Mouse (Mus musculus) forebrain, embryonic 16.5 days (tissue): ENCODE measurements around the gene Gpr139. TPM values are rescaled to one million over a fixed set of nuclear protein-coding genes. Genes with fewer than 3 reads are reported as not detected.

Source experiments
- ATAC-seq: fragments of 200-750 bp; cut with Nextera tagmentation; 2 replicates; pipeline ENCODE4 v1.8.0; 2017; ENCODE audit warnings: mild to moderate bottlenecking, moderate library complexity
- H3K27ac ChIP-seq: fragments of 300-500 bp; sonication (generic); 2 replicates; pipeline ENCODE4 v1.5.1; 2014; ENCODE audit warnings: low read length, control low read depth
- H3K27me3 ChIP-seq: fragments of 300-500 bp; sonication (generic); replicated peaks from 2 replicates; pipeline ENCODE4 v1.6.1; 2014; ENCODE audit warnings: low read length; ENCODE audit not compliant: control insufficient read depth, insufficient read depth
- H3K36me3 ChIP-seq: fragments of 300-500 bp; sonication (generic); 2 replicates; pipeline ENCODE4 v1.6.1; 2014; ENCODE audit not compliant: control insufficient read depth, insufficient read depth
- H3K4me1 ChIP-seq: fragments of 300-500 bp; sonication (generic); replicated peaks from 2 replicates; pipeline ENCODE4 v1.6.1; 2014; ENCODE audit warnings: low read length; ENCODE audit not compliant: control insufficient read depth, insufficient read depth
- H3K4me2 ChIP-seq: fragments of 300-500 bp; sonication (generic); 2 replicates; pipeline ENCODE4 v1.6.1; 2014; ENCODE audit warnings: mild to moderate bottlenecking, low read length, control low read depth
- H3K4me3 ChIP-seq: fragments of 300-500 bp; sonication (generic); replicated peaks from 2 replicates; pipeline ENCODE4 v1.5.1; 2014; ENCODE audit warnings: mild to moderate bottlenecking, low read length, control low read depth
- H3K9ac ChIP-seq: fragments of 300-500 bp; sonication (generic); replicated peaks from 2 replicates; pipeline ENCODE4 v1.6.1; 2014; ENCODE audit warnings: low read depth, low read length, control low read depth
- H3K9me3 ChIP-seq: fragments of 300-500 bp; sonication (generic); 2 replicates; pipeline ENCODE4 v1.6.1; 2016; ENCODE audit warnings: low read length; ENCODE audit not compliant: control insufficient read depth
- WGBS: fragments of 180-500 bp; shearing (Covaris S2); extraction: QIAGEN DNeasy Blood & Tissue Kit; methylation state at CpG from one replicate; pipeline ENCODE4 v1.1.7; 2014; 5-methylcytosine and 5-hydroxymethylcytosine counted together
- polyA plus RNA-seq: library from polyadenylated mRNA; unstranded; fragments of >200 nt; fragmentation: Nextera tagmentation; extraction: Ambion mirVana; gene quantifications from 2 replicates; pipeline ENCODE4 v1.2.1, GENCODE M21; 2015

The Gpr139 gene
- 4.6 and 5.4 TPM in 2 replicates for polyA plus RNA-seq

GRCm38 (mm10) chr7:119184341-119185143 is at the start of gene Gpr139:
Gene Gpr139 (minus strand): TSS chr7:119184603.
- Histone ChIP-seq H3K9me3 (no peaks in the 10 kb centered on the region), H3K4me3 (peak within 1 kb of the TSS; percentile 55), H3K4me2 (peak within 1 kb of the TSS; percentile 74), H3K9ac (peak within 1 kb of the TSS; percentile 68), H3K27me3 (peaks cover 7% of the 10 kb centered on the region; the same call in 1 of the 2 replicates), H3K4me1 (peaks cover 12% of the 10 kb centered on the region; the same call in 1 of the 2 replicates), H3K27ac (peak within 1 kb of the TSS; percentile 33), H3K36me3 (no peaks in the 10 kb centered on the region)
- peak; percentile 94 for ATAC-seq
- 0% methylated on average over 47 of the region's 47 CpGs for WGBS

DNA sequence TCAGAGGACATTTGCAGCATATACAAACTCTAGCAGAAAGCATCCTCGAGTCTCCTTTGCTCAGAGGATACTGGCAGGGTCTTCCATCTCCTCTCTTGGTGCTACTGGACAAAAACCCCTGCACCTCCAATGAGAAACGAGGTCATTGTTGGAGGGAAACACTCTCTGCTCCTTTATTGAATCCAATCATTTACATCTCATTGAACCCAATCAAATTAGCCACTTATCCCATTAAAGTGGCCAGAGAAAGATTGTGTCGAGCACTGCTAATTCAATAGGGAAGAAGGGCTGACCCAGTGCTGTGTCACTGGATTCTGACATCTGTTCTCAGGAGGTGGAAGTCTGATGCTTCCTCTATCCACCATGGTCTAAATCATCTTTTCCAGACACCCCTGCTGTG is 46.6 kb upstream of the Gpr139 start:
- Histone ChIP-seq H3K36me3 (no peaks in the 10 kb centered on the region), H3K27ac (no peak overlapping the region), H3K4me1 (0 out of 2 replicates have a peak, but pooled peaks cover 2% of the 10 kb centered on the region), H3K9me3 (no peaks in the 10 kb centered on the region), H3K9ac (no peak overlapping the region), H3K4me2 (no peak overlapping the region), H3K27me3 (no peaks in the 10 kb centered on the region), H3K4me3 (no peak overlapping the region)
- WGBS = 2% methylated on average over 3 of the region's 3 CpGs
- ATAC-seq = no peak

- H3K27me3 ChIP-seq = no peaks in the 10 kb centered on the region
- H3K9ac ChIP-seq = no peak overlapping the region
- no peak overlapping the region for H3K4me3 ChIP-seq
- no peaks in the 10 kb centered on the region for H3K9me3 ChIP-seq
- H3K4me2 ChIP-seq = no peak overlapping the region
- WGBS = 91% methylated on average over 4 of the region's 4 CpGs
- no peaks in the 10 kb centered on the region for H3K36me3 ChIP-seq
- H3K27ac ChIP-seq = no peak overlapping the region
- H3K4me1 ChIP-seq = no peaks in the 10 kb centered on the region
- no peak for ATAC-seq
These were observed 38.3 kb upstream of the Gpr139 start for GRCm38 (mm10) chr7:119222706-119223105.

- Histone ChIP-seq H3K27ac (no peak overlapping the region), H3K4me3 (no peak overlapping the region), H3K36me3 (no peaks in the 10 kb centered on the region), H3K4me1 (no peaks in the 10 kb centered on the region), H3K9me3 (no peaks in the 10 kb centered on the region), H3K27me3 (no peaks in the 10 kb centered on the region), H3K9ac (no peak overlapping the region), H3K4me2 (no peak overlapping the region)
- ATAC-seq = no peak
- WGBS = 96% methylated on average over 2 of the region's 2 CpGs
These were observed 34.7 kb upstream of the Gpr139 start for GRCm38 (mm10) chr7:119219121-119219520.

DNA sequence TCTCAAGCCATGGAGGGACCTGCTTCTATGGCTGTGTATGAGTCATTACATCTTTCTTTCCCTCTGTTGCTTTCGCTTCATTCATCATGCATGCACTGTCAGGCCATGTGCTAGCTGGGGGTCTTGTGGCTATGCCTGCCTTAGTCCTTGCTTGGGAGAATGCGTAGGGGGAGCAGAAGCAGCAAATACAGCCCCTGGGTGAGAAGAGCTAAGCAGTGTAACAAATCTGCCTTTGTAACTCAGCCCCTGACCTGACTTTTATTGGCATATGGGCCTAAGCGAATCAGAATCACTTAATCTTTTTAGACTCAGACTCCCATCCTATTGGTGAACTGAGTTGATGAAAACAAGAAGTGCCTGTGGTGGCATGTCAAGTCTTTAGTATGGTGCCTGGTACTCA is 22.8 kb upstream of the Gpr139 start:
- no peaks in the 10 kb centered on the region for H3K4me1 ChIP-seq
- H3K27ac ChIP-seq = no peak overlapping the region
- 74% methylated on average over 3 of the region's 3 CpGs for WGBS
- H3K9ac ChIP-seq = no peak overlapping the region
- no peak overlapping the region for H3K4me2 ChIP-seq
- H3K9me3 ChIP-seq = no peaks in the 10 kb centered on the region
- H3K4me3 ChIP-seq = no peak overlapping the region
- H3K36me3 ChIP-seq = no peaks in the 10 kb centered on the region
- H3K27me3 ChIP-seq = no peaks in the 10 kb centered on the region
- ATAC-seq = no peak

- no peak for ATAC-seq
- WGBS = 10% methylated on average over 11 of the region's 11 CpGs
- H3K4me2 ChIP-seq = no peak overlapping the region
- H3K36me3 ChIP-seq = no peaks in the 10 kb centered on the region
- H3K9me3 ChIP-seq = no peaks in the 10 kb centered on the region
- H3K9ac ChIP-seq = no peak overlapping the region
- H3K4me1 ChIP-seq = peaks cover 8% of the 10 kb centered on the region; the same call in 1 of the 2 replicates
- peaks cover 7% of the 10 kb centered on the region; the same call in 1 of the 2 replicates for H3K27me3 ChIP-seq
- no peak overlapping the region for H3K4me3 ChIP-seq
- H3K27ac ChIP-seq = no peak overlapping the region
These were observed 2.0 kb upstream of the Gpr139 start for GRCm38 (mm10) chr7:119186374-119186773.

DNA sequence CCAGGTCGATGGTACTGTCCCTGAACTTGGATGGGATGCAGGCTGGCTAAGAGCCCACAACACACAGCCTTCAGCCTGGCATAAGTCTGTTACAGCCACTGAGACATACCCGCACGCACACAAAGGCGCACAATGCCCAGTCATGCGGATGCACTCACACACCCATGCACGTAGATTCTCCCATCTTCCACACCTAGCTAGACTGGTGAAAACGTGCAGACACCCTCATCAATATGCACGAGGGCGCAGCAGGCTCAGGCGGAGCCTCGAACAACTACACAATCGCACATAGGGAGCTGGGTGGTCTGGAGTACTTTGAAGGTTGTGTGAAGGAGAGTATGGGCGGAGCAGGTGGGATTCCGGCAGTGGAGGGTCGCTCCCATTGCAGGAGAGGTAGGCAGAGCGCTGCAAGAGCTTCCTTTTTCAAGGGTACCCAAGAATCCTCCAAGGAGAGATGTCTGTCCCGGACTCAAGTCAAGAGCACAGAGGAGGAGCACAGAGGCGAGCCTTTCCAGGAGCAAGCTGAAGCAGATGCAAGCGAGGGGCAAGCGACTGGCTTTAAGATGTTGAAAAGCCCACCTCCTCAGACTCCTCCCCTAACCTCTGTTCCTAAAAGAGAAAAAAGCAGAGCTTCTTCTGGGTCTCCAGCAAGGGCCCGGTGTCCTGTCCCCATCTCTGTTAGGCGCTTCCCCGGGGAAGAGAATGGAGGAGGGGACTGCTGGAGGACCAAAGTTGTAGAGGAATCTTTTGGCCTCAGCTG is 958 bp upstream of the Gpr139 start:
- ATAC-seq = peak; percentile 54
- Histone ChIP-seq H3K36me3 (no peaks in the 10 kb centered on the region), H3K27ac (peak overlapping the region; percentile 33), H3K9ac (peak overlapping the region; percentile 68), H3K4me2 (peak overlapping the region; percentile 74), H3K4me1 (peaks cover 12% of the 10 kb centered on the region; the same call in 1 of the 2 replicates), H3K27me3 (peaks cover 7% of the 10 kb centered on the region; the same call in 1 of the 2 replicates), H3K4me3 (peak overlapping the region; percentile 55), H3K9me3 (no peaks in the 10 kb centered on the region)
- WGBS = 1% methylated on average over 23 of the region's 23 CpGs

- peaks cover 5% of the 10 kb centered on the region; the same call in 1 of the 2 replicates for H3K27me3 ChIP-seq
- no peak overlapping the region for H3K4me2 ChIP-seq
- H3K9ac ChIP-seq = no peak overlapping the region
- no peak overlapping the region for H3K4me3 ChIP-seq
- no peak overlapping the region for H3K27ac ChIP-seq
- WGBS = 10% methylated on average over 4 of the region's 4 CpGs
- ATAC-seq = no peak
- no peaks in the 10 kb centered on the region for H3K9me3 ChIP-seq
- H3K36me3 ChIP-seq = no peaks in the 10 kb centered on the region
- peaks cover 12% of the 10 kb centered on the region; the same call in 1 of the 2 replicates for H3K4me1 ChIP-seq
These were observed 3.4 kb downstream of the Gpr139 start for GRCm38 (mm10) chr7:119181053-119181452.

GRCm38 (mm10) chr7:119160015-119160414 is 24.4 kb downstream of the Gpr139 start:
- no peak overlapping the region for H3K27ac ChIP-seq
- no peaks in the 10 kb centered on the region for H3K4me1 ChIP-seq
- H3K4me2 ChIP-seq = no peak overlapping the region
- H3K4me3 ChIP-seq = no peak overlapping the region
- ATAC-seq = no peak
- H3K27me3 ChIP-seq = no peaks in the 10 kb centered on the region
- H3K36me3 ChIP-seq = no peaks in the 10 kb centered on the region
- H3K9ac ChIP-seq = no peak overlapping the region
- H3K9me3 ChIP-seq = no peaks in the 10 kb centered on the region
- WGBS = 82% methylated on average over 3 of the region's 3 CpGs
